Mouse (Mus musculus) urinary bladder, postnatal 14 days (tissue): Measurements from ENCODE around the gene Lrrc4b.

Experiments
- DNase-seq: peaks from one replicate; pipeline ENCODE4 v3.0.0; 2021; ENCODE audit warnings: low spot score

Gene Lrrc4b

DNA sequence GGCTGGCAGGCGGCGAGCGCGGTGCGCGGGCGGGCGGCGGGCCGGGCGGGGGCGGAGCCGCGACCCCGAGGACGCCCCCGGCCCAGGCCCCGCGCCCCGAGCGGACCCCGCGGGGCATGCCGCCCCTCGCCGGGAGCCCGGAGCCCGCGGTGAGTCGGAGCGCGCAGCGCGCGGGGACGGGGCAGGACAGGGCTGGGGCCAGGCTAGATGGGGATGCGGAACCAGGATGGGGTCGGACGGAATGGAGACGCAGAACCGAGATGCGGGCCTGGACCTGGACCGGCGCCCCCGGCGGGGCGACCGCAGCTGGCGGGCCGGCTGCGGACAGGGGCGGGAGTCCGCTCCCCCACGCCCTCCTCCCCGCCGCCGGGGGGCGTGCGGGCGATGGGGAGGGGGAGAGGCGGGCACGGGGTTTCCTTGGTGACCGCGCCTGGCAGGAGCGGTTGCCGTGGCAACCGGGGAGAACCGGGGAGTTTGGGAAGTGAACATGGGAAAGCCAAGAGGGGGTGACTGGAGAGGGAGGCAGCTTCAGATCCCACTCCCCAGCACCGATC, at the start of gene Lrrc4b:
Gene Lrrc4b (plus strand): TSS at position 51 of the 554 bp plus-strand sequence.
- DNase-seq = no peak

DNA sequence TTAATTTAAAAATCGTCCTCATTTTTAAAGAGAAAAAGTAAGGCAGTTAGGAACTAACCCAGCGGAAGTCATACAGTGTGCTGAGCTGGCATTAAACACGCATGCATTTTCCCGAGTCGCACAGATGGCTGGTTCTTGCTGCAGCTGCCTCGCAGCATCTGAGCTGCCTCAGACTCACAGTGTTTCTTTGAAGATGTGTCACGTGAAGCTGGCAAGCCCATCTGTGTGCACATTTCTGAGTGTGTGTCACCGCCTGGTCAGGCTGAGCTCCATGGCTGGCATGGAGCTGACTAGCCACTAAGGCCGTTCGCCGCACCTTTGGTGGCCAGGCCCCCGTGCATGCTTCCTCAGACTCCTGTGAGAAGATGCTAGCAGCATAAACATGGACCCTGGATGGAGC, 46.3 kb upstream of the Lrrc4b start:
- DNase-seq = no peak

DNA sequence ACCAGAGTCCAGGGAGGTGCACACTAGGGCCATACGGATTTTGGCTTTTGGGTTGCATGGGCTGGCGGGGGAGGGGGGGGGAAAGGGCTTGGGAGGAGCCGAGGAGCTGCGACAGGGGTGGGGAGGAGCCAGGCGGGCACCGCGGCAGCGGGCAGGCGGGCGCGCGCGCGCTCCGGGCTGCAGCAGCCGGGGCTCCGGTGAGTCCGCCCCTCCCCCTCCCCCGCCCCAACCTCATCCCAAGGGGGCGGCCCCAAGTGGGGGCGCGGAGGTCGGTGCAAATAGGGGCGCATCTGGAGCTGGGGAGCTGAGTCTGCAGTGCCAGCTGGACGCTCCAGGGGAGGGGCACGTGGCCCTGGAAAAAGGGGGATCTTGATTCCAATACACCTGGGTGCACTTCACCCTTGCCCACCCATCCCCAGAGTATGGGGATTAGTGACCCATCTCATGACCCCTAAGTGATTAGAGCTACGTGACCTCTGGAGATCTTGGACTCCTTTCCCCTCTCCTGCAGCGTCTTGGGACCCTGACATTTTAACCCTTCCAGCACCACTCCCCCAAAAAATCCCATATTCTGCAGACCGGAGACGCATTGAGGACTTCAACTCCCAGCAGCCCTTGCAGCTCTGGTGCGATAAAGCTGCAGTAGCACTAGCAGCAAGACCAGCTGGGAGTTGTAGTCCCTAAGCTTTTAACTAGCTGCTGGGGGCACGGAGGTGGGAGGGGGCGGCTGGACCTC, 44.7 kb upstream of the Lrrc4b start, which contains the start of gene Syt3:
Gene Syt3 (plus strand): TSS at position 123 of the 736 bp plus-strand sequence.
- peak; percentile 63 for DNase-seq

DNA sequence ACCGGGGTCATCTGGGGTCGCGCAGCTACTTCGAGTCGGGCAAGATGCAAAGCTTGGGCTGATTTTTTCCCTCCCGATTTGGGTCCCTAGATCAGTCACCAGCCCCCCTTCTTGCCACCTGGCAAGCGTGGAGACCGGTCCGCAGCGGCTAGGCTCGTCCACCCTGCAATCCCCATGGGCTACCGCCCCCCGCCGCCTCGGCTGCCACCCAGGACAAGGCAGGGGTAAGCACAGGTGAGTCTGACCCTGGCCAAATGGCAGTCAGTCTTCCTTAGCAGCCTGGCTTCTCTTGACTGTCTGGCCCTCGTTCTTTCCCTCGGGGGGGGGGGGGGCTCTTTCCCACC, 44.1 kb upstream of the Lrrc4b start:
- no peak for DNase-seq

DNA sequence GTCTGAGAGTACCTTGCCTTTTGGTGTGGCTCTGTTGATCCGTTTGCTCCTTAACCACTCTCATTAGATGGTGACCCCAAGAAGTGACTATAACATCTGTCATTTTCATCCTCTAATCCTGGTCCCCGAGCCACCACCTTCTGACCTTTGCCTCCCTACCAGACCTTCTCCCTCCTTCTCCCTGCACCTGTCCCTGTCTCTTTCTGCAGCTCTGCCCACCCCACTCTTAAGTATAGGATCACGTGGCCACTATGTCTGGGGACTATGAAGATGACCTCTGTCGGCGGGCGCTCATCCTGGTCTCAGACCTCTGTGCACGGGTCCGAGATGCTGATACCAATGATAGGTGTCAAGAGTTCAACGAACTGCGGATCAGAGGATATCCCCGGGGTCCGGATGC, 43.1 kb upstream of the Lrrc4b start, which contains the start of gene 1700008O03Rik:
Gene 1700008O03Rik (minus strand): TSS at position 101 of the 400 bp plus-strand sequence.
- DNase-seq = no peak

DNA sequence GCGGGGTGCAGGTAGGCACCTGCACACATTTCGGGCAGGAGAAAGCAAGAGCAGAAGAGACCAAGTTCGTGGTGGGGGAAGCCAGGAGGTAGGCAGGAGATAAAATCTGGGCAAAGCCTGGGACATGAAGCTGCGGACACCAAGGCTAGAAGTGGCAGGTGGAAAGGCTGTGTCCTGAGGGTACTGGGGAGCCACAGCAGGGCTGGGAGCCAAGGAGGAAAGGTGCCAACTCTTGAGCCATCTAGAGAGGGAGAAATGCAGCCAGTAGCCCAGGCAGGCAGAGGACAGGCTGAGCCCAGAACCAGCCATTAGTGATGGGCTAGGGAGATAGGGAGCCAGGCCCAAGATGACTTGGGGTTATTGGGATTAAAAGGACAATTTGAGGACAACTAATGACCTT, 37.0 kb upstream of the Lrrc4b start:
- DNase-seq = no peak

DNA sequence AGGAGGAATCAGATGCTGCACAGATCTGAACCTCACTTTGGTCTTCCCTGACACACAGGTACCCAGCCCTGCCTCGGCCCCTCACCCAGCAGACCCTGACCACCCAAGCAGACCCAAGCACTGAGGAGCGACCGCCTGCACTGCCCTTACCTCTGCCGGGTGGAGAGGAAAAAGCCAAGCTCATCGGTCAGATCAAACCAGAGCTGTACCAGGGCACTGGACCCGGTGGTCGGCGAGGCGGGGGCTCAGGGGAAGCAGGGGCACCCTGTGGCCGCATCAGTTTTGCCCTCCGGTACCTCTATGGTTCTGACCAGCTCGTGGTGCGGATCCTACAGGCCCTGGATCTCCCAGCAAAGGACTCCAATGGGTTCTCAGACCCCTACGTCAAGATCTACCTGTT, 36.5 kb upstream of the Lrrc4b start:
- no peak for DNase-seq

DNA sequence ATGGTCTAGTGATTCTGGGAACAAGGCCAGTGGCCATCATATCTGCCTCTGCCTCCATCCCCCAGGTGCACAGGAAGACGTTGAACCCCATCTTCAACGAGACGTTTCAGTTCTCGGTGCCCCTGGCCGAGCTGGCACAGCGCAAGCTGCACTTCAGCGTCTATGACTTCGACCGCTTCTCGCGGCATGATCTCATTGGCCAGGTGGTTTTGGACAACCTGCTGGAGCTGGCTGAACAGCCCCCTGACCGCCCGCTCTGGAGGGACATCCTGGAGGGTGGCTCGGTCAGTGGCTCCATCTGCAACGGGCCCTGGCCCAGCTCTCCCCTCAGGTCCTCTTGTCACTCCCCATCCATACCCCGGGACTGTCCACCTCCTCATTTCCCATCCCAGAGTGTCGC, 35.5 kb upstream of the Lrrc4b start:
- no peak for DNase-seq

DNA sequence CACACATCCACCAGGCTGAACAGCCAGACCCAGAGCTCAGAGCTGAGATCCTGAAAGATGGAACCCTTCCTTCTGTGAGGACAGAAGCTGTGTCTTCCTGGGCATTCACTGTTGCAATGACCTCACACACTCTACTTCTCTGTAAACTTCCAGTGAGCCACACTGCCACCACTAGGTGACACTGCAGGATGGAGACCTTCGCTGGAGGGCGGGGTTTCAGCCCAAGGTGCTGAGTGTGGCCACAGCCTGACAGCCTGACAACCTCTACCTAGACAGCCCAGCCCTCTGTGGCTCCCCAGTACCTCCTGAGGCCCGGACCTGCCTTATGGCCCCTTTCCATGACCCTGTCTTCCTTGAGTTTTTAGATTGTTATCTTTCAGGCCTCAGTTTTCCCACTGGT, 30.2 kb upstream of the Lrrc4b start:
- peak; percentile 38 for DNase-seq

DNA sequence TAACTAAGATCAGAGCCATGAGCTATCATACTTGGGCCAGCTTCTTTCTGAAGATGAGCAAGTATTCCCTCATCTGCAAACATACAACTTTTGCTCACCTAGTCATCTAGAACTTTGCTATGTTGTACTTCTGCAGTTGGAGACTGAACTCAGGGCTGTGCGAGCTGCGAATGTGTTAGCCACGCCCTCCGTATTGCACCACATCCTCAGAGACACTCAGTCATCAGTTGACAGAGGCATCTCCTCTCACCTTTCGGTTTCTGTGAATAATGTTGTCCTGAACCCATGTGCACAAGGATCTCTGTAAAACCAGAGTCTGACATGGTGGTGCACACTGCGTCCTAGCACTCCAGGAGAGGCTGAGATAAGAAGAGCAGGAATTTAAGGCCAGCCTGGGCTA, 27.1 kb upstream of the Lrrc4b start:
- DNase-seq = no peak

DNA sequence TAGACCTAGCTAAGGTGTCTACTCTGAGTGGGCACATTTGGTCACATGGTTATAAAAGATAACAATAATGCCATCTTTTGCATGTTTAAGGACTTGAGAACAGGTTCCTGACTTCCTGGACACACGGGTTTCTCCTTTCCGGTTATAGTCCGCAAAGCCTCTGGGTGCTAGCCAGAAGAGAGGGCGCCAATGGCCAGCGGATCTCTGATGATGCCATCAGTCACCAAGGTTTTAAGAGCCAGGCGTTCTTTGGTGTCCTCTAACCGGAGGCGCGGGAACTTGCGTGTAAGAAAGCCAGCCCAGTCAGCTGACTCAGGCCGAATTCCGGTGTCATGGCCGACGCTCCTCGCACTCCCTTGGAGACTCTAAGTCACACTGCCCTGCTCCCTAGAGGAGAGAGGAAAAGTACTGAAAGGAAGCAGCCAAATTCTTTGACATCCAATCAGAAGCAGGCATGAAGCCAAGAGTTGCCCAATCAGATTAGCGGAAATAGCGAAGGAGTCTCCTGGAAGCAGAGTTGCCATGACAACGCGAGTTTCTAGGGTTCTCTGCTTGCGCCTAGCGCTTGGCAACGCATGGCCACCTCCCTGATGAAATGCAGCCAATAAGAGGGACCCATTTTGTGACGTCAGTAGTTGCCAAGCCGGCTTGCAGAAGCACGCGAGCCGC, 23.3 kb upstream of the Lrrc4b start:
- peak; percentile 89 for DNase-seq

DNA sequence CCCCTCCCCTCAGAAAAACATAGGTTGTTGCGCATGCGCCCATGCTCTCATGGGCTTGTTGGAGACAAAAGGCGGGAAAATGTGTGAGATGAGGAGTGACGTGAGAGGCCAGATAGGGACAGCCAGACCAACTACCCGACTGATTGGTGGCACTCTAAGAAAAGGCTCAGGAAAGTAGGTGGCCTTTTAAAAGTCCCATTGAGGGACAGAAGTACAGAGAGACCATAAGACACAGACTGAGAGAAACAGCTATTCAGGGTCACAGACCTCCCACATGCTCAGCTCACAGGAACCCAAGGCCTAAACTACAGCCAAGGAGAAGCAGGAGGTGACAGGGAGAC, 22.8 kb upstream of the Lrrc4b start:
- DNase-seq = no peak

DNA sequence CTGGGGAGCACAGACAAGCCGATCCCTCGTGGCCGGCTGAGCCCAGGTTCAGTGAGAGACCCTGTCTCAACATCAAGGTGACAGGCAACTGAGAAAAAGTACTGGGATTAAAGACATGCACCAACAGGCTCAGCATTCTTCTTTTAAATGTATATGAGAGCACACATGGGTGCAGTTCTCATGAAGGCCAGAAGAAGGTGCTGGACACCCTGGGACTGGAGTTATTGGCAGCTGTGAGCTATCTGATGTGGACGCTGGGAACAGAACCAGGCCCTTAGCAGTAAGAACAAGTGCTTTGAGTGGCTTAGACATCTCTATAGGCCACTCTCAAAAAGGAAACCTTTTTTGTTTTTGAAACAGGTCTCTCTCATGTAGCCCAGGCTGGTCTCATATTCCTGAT, 17.7 kb upstream of the Lrrc4b start:
- DNase-seq = no peak

DNA sequence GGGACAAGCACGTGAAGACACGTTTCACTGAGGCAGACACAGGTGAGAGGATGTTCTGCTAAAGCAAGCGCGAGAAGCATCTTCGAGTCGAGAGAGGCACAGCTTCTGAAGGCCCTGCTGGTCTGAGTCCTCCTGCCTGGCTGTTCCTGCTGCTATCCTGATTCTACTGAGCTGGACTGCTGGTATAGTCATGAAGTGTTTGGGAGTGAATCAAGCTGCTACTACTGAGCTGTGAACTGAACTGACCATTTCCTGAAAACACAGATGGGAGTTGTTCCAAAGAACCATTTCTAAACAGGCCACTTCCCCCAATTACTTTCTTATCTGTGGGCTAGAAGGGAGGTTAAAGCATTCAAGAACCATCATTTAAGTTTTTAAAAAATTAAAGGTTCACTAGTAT, 15.5 kb upstream of the Lrrc4b start:
- no peak for DNase-seq

DNA sequence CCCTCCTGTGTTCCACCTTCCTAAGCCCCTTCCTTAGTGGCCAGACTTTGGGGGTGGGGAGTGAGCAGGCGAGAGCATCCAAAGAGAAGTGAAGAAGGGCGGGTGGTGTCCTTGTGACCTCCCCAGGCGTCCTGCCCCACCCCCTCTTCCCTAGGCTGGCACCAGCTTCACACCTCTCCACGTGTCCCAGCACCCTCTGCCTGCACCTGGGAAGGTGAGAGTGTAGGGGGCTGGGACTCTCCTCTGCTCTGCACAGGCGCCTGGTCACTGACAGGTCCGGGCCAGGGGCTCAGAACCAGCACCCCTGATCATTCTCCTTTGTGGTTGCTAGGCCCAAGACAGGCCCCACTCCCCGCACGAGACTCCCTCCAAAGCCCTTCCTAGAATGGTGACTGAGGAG, 1.2 kb upstream of the Lrrc4b start:
- DNase-seq = no peak

DNA sequence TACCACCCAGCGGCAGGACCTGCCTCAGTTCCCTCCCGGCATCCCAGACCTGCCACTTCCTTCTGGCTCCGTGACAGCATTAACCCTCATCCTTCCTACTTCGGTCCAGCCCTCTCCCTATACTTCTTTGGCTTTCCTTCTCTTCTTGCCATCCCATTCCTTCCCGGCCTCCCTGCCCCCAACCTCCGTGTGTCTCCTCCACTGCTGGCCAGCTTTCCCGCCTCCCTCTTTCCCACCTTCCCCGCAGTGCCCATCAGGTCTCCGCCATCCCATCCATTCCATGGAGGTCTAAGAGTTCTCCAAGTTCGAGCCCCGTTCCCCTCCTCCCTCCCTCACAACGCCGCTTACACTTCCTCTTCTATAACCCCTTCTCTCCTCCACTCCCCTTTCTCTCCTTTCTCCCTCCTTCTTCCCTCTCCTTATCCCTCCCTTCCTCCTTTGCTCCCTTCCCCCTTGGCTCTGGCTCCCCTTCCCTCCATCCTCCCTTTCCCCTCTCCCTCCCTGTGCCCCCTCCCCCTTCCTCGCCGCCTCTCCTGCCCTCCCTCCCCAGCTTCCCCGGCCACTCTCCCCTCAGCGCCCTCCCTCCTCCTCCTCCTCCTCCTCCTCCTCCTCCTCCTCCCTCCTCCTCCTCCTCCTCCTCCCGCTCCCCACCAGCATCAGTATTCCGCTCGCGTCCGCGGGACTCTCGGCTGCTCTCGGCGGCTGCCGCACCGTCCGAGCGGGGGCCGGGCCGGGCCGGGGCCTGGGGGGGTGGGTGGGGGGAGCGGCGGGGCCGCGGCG, 457 bp upstream of the Lrrc4b start:
- no peak for DNase-seq

DNA sequence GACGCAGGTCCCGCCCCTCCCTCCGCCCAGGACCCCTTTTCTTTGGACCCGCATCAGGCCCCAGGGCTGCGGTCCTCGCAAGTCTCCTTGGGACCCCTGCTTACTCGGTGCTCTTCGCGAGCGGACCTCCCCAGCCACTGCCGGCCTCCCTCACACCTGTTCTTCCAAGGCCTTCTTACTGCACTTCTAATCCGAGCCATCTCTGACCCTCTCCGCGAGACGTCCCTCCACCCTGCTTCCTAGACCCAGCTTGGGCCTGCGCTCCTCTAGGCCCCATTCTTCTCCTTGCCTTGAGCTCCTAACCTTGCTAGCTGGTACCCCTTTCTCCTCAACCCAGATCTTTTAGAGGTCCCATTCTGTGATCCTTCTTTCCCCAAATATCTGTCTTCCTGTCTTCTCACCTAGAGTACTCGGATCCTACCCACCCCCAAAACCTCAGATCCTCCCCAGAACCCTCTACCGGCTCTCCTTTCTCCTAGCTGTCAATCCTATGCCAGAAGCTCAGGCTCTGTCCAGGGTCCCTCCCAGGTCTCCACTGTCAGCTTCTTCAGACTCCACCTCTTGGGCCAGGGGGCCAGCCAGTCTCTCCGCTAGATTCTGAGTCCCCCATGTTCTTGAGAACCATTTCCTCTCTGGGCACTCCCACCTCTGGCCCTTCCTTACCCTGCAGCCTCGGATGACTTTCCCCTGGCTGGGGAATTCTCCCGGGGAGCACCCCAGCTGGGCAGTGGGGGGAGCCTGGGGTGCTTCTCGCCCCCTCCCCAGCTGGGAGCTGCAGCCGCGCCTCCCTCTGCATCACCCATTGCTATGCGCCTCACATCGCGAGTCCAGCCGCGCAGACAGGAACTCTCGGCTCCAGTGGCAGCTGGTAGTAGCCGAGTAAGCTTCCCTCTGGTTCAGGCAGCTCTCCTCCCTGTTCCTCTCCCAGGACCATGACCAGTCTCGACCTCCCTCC, 993 bp downstream of the Lrrc4b start:
- DNase-seq = no peak

DNA sequence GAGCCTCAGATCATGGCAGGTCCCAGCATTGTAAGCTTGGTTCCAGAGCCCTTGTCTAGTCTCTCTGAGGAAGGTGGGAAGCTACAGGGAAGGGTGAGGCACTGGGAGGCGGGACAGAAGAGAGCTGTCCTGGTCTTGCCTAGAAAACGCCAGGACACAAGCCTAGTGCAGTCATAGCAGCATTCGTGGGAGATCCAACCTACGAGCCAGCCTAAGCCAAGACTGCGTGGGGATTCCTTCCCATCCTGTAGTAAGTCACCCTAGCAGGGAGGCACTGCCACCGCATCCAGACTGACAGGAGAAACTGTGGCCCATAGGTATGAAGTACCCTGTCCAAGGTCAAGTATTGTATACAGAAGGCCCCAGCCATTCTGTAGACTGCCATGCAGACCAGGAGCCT, 3.7 kb downstream of the Lrrc4b start:
- no peak for DNase-seq

DNA sequence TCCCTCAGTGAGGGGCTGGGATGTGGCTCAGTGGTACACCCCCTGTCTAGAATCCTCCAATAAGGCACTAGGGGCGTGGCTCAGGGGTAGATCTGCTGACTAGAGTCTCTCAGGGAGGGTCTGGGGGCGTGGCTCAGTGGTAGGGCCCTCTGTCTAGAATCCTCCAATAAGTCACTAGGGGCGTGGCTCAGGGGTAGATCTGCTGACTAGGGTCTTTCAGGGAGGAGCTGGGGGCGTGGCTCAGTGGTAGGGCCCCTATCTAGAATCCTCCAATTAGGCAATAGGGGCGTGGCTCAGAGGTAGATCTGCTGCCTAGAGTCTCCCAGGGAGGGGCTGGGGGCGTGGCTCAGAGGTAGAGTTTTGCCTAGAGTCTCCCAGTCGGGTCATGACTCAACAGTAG, 4.6 kb downstream of the Lrrc4b start:
- no peak for DNase-seq

DNA sequence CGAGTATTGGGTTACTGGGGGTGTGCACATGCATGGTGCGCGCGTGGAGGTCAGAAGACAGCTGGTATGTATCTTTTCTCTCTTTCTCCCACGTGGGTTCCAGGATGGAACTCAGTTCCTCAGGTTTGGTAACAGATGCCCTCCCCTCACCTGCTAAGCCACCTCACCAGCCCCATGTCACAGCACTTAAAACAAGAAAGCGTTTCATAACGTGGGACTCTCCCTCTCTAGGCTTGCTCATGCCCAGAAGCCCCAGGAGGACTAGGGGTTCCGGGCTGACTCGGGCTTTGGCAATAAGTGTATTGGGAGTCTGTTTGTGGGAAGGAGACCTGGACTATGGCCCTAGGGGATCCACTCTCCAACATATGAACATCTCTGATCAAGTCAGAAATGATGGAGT, 5.3 kb downstream of the Lrrc4b start:
- no peak for DNase-seq

DNA sequence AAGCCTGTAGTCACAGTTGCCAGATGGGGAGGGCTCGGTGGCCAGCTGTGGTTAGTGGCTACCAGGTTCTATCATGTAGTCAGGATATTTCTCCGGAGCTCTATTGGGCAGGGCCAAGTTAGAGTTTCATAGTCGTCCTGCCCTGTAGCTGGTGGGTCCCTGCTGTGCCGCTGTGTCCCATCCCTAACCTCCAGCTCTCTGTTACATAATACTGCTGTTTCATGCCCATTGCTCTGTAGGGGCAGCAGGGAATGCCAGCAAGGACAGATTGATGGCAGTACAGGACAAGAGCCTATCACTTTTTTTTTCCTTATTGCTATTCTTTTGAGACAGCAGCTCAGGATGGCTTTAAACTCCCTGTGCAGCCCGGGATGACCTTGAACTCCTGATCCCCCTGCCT, 7.0 kb downstream of the Lrrc4b start:
- no peak for DNase-seq

DNA sequence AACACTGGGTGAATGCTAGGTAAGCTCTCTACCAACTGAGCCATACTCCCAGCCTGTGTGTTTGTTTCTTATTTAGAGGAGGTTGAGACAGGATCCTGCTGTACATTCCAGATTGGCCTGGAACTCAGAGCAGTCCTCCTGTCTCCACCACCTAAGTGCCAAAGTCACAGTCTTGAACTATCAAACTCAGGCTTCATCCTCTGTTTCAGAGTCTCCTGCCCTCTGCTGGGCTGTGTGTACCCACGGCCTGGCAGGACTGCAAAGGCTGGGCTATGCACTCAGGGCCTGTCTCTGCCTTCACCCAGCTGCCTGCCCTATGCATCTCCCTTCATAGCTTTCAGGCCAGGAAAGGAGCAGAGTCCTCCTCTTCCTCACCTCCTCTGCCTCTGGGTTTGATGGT, 7.4 kb downstream of the Lrrc4b start:
- DNase-seq = no peak
